Mouse (Mus musculus) lung, postnatal 0 days (tissue): ENCODE measurements around the gene Gzmk.

Experiments used
- CTCF ChIP-seq: IDR thresholded peaks from 2 replicates; pipeline ENCODE4 v1.5.1; 2016; ENCODE audit warnings: antibody characterized with exemption, mild to moderate bottlenecking
- EP300 ChIP-seq: IDR thresholded peaks from 2 replicates; pipeline ENCODE4 v1.6.1; 2016; ENCODE audit warnings: antibody characterized with exemption, mild to moderate bottlenecking, control low read depth

- no peak for TF ChIP-seq CTCF
- TF ChIP-seq EP300: no peak
These were observed 20.4 kb downstream of the Gzmk start for GRCm38 (mm10) chr13:113205346-113205745.
